Mouse (Mus musculus) intestine, embryonic 16.5 days (tissue): ENCODE data around the gene Pbrm1. TPM values are rescaled to one million over a fixed set of nuclear protein-coding genes. Genes with fewer than 3 reads are reported as not detected.

ENCODE experiments used
- ATAC-seq: fragments of 200-750 bp; cut with Nextera tagmentation; 2 replicates; pipeline ENCODE4 v1.8.0; 2017; ENCODE audit warnings: moderate TSS enrichment, moderate library complexity
- H3K27ac ChIP-seq: fragments of 300-500 bp; sonication (generic); 2 replicates; pipeline ENCODE4 v1.5.1; 2014; ENCODE audit warnings: mild to moderate bottlenecking, low read length
- H3K27me3 ChIP-seq: fragments of 300-500 bp; sonication (generic); replicated peaks from 2 replicates; pipeline ENCODE4 v1.6.1; 2014; ENCODE audit warnings: low read length, control low read depth, mixed read lengths; ENCODE audit not compliant: control insufficient read depth, insufficient read depth
- H3K36me3 ChIP-seq: fragments of 300-500 bp; sonication (generic); 2 replicates; pipeline ENCODE4 v1.6.1; 2014; ENCODE audit warnings: low read length, control low read depth; ENCODE audit not compliant: control insufficient read depth, insufficient read depth
- H3K4me1 ChIP-seq: fragments of 300-500 bp; sonication (generic); 2 replicates; pipeline ENCODE4 v1.6.1; 2014; ENCODE audit warnings: low read length, control low read depth, mixed read lengths; ENCODE audit not compliant: control insufficient read depth, insufficient read depth
- H3K4me2 ChIP-seq: fragments of 300-500 bp; sonication (generic); 2 replicates; pipeline ENCODE4 v1.6.1; 2014; ENCODE audit warnings: low read depth, low read length, control low read depth
- H3K4me3 ChIP-seq: fragments of 300-500 bp; sonication (generic); 2 replicates; pipeline ENCODE4 v1.5.1; 2014; ENCODE audit warnings: mild to moderate bottlenecking, low read length
- H3K9ac ChIP-seq: fragments of 300-500 bp; sonication (generic); 2 replicates; pipeline ENCODE4 v1.6.1; 2014; ENCODE audit warnings: low read depth, low read length
- H3K9me3 ChIP-seq: fragments of 300-500 bp; sonication (generic); 2 replicates; pipeline ENCODE4 v1.6.1; 2016; ENCODE audit warnings: low read length, control low read depth; ENCODE audit not compliant: control insufficient read depth
- WGBS: fragments of 180-500 bp; shearing (Covaris S2); extraction: QIAGEN DNeasy Blood & Tissue Kit; methylation state at CpG from one replicate; pipeline ENCODE4 v1.1.7; 2014; 5-methylcytosine and 5-hydroxymethylcytosine counted together
- polyA plus RNA-seq: library from polyadenylated mRNA; unstranded; fragments of >200 nt; fragmentation: Nextera tagmentation; extraction: Ambion mirVana; gene quantifications from 2 replicates; pipeline ENCODE4 v1.2.1, GENCODE M21; 2015

Gene Pbrm1
- polyA plus RNA-seq, 1 experiment from 2014 or later: 79.2 TPM

DNA sequence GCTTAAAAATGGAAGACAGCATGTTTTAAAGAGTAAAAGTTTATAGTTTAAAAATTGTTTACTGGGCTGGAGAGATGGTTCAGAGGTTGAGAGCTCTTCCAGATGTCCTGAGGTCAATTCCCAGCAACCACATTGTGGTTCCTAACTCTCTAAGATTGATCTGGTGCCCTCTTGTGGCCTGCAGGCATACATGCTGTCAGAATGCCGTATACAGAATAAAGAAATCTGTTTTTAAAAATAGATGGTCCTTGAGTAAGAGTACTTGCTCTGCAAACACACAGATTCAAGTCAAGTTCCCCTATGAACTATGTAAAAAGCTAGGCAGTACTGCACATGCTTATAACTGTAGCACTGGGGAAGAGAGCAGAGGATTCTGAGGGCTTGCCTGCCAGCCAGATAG is 43.3 kb downstream of the Pbrm1 start:
- no peaks in the 10 kb centered on the region for H3K9me3 ChIP-seq
- no peak overlapping the region for H3K27ac ChIP-seq
- no peak for ATAC-seq
- no peaks in the 10 kb centered on the region for H3K4me1 ChIP-seq
- no peaks in the 10 kb centered on the region for H3K27me3 ChIP-seq
- H3K36me3 ChIP-seq: peaks cover 10% of the 10 kb centered on the region; the same call in 1 of the 2 replicates
- no peak overlapping the region for H3K4me3 ChIP-seq
- 74% methylated on average over 1 of the region's 1 CpGs for WGBS
- H3K4me2 ChIP-seq: no peak overlapping the region
- H3K9ac ChIP-seq: no peak overlapping the region

GRCm38 (mm10) chr14:31069086-31069733 is 50.3 kb downstream of the Pbrm1 start:
- H3K36me3 ChIP-seq: peaks cover 6% of the 10 kb centered on the region; the same call in 1 of the 2 replicates
- 71% methylated on average over 4 of the region's 4 CpGs for WGBS
- no peaks in the 10 kb centered on the region for H3K27me3 ChIP-seq
- H3K4me2 ChIP-seq: no peak overlapping the region
- no peak overlapping the region for H3K4me3 ChIP-seq
- no peaks in the 10 kb centered on the region for H3K4me1 ChIP-seq
- no peak overlapping the region for H3K9ac ChIP-seq
- H3K9me3 ChIP-seq: no peaks in the 10 kb centered on the region
- no peak overlapping the region for H3K27ac ChIP-seq
- ATAC-seq: peak; percentile 50; the same call in 1 of the 2 replicates

- no peak overlapping the region for H3K4me2 ChIP-seq
- no peaks in the 10 kb centered on the region for H3K9me3 ChIP-seq
- no peak for ATAC-seq
- no peak overlapping the region for H3K4me3 ChIP-seq
- H3K4me1 ChIP-seq: no peaks in the 10 kb centered on the region
- WGBS: 95% methylated on average over 3 of the region's 3 CpGs
- H3K27me3 ChIP-seq: no peaks in the 10 kb centered on the region
- peaks cover 24% of the 10 kb centered on the region for H3K36me3 ChIP-seq
- no peak overlapping the region for H3K27ac ChIP-seq
- H3K9ac ChIP-seq: no peak overlapping the region
These were observed 59.8 kb downstream of the Pbrm1 start for GRCm38 (mm10) chr14:31078597-31079208.

DNA sequence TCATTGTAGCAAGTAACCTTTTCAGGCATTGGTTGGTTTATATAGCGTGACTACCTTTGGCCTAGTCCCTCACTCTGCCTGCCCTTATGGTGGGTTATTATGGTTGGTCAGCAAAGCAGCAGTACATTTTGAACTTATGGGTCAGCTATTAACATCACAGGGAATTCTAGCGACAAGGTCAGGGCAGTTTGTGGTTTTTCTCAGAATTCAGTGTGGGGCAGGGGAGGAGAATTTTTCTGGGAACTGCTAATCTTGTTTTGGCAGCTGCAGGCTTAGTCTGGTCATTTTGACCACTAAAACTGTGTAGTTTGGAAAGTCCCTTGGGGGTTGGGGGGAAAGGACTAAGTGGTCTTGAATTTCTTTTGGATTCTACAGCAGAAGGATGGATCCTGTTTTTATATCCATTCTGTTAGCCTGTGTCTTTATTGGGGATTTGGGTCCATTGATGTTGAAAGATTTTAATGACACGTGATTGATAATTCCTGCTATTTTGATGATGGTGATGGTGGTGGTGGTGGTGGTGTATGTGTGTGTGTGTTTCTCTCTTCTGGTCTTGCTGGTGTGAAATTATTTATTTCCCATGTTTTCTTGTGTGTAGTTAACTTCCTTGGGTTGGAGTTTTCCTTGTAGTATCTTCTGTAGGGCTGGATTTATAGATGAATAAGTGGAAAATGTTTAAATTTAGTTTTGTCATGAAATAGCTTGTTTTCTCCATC is 60.5 kb downstream of the Pbrm1 start:
- 97% methylated on average over 3 of the region's 3 CpGs for WGBS
- Histone ChIP-seq H3K9me3 (no peaks in the 10 kb centered on the region), H3K9ac (no peak overlapping the region), H3K4me3 (no peak overlapping the region), H3K27ac (no peak overlapping the region), H3K27me3 (no peaks in the 10 kb centered on the region), H3K36me3 (peaks cover 17% of the 10 kb centered on the region), H3K4me2 (no peak overlapping the region), H3K4me1 (no peaks in the 10 kb centered on the region)
- no peak for ATAC-seq

DNA sequence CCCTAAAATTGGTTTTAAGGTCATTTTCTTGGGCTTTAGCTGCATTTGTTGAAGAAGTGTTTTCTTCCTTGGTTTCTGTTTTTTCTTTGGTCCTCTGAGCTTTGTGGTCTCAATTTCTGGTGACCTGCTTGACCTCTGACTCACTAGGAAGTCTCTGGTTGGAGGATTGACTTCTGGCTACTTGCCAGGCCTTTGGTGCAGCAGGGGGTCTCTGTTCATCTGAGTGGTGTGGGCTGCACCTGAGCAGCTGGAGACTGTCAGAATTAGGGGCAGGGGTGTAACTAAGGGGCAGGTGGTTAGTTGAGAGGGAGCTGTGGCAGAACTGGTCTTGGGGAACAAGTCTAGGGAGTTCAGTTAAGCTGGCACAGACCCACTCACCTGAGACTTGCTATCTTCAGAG is 62.2 kb downstream of the Pbrm1 start:
- no peak overlapping the region for H3K9ac ChIP-seq
- peaks cover 14% of the 10 kb centered on the region for H3K36me3 ChIP-seq
- no peaks in the 10 kb centered on the region for H3K4me1 ChIP-seq
- no peak overlapping the region for H3K4me2 ChIP-seq
- ATAC-seq: no peak
- no peaks in the 10 kb centered on the region for H3K9me3 ChIP-seq
- H3K27ac ChIP-seq: no peak overlapping the region
- no peaks in the 10 kb centered on the region for H3K27me3 ChIP-seq
- no peak overlapping the region for H3K4me3 ChIP-seq

DNA sequence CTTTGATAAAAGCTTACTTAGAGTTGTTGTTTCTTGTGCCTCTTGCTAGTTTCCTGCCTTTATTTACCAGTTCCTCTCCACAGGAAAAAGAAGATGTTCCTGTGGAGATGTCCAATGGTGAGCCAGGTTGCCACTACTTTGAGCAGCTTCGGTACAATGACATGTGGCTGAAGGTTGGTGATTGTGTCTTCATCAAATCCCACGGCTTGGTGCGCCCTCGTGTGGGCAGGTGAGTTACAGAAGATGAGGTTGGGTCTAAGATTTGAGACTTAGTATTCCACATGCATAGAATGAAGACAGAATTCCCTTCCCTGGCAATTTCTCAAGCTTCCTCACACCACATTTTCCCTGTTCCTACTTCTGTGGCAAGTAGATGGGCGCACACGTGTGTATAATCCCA is 68.5 kb downstream of the Pbrm1 start:
- no peak overlapping the region for H3K27ac ChIP-seq
- H3K4me3 ChIP-seq: no peak overlapping the region
- H3K27me3 ChIP-seq: no peaks in the 10 kb centered on the region
- H3K4me2 ChIP-seq: no peak overlapping the region
- no peak overlapping the region for H3K9ac ChIP-seq
- 82% methylated on average over 6 of the region's 6 CpGs for WGBS
- no peaks in the 10 kb centered on the region for H3K9me3 ChIP-seq
- no peak for ATAC-seq
- H3K4me1 ChIP-seq: no peaks in the 10 kb centered on the region
- H3K36me3 ChIP-seq: 0 out of 2 replicates have a peak, but pooled peaks cover 7% of the 10 kb centered on the region

DNA sequence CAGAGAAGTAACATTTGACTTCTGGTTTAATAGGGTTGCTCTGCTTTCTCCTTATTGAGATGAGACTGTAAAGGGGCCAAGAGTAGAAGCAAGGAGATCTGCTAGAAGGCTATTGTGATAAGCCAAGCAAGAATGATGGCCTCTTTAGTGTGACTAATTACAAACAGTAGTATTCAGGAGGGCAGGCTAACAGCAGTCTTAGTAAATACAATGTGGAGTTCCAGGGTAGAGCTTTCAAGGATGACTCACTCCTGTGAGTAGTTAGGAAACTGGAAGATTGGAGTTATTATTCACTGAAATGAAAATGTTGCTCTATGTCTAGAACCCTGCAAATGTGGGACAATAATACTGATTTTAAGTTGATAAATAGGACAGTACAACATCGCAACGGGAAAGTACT is 69.6 kb downstream of the Pbrm1 start:
- no peaks in the 10 kb centered on the region for H3K9me3 ChIP-seq
- 0 out of 2 replicates have a peak, but pooled peaks cover 7% of the 10 kb centered on the region for H3K36me3 ChIP-seq
- no peak for ATAC-seq

GRCm38 (mm10) chr14:31089918-31090317 is 71.0 kb downstream of the Pbrm1 start:
- Histone ChIP-seq H3K27ac (no peak overlapping the region), H3K27me3 (no peaks in the 10 kb centered on the region), H3K4me3 (no peak overlapping the region), H3K9me3 (no peaks in the 10 kb centered on the region), H3K36me3 (0 out of 2 replicates have a peak, but pooled peaks cover 7% of the 10 kb centered on the region), H3K4me1 (no peaks in the 10 kb centered on the region), H3K4me2 (no peak overlapping the region), H3K9ac (no peak overlapping the region)
- ATAC-seq: peak; percentile 73
- WGBS: 77% methylated on average over 1 of the region's 1 CpGs

More for the DNA sequence above, 69.6 kb downstream of the Pbrm1 start:
- Histone ChIP-seq H3K27me3 (no peaks in the 10 kb centered on the region), H3K4me1 (no peaks in the 10 kb centered on the region), H3K4me2 (no peak overlapping the region), H3K9ac (no peak overlapping the region), H3K27ac (no peak overlapping the region), H3K4me3 (no peak overlapping the region)
- WGBS: 87% methylated on average over 2 of the region's 2 CpGs

- H3K36me3 ChIP-seq: 0 out of 2 replicates have a peak, but pooled peaks cover under 1% of the 10 kb centered on the region
These were observed 86.2 kb downstream of the Pbrm1 start for GRCm38 (mm10) chr14:31105156-31105555.

More at GRCm38 (mm10) chr14:31105156-31105555, 86.2 kb downstream of the Pbrm1 start:
- H3K4me3 ChIP-seq: no peak overlapping the region
- no peaks in the 10 kb centered on the region for H3K4me1 ChIP-seq
- no peak overlapping the region for H3K9ac ChIP-seq
- no peak for ATAC-seq
- 81% methylated on average over 2 of the region's 2 CpGs for WGBS
- H3K27me3 ChIP-seq: no peaks in the 10 kb centered on the region
- no peaks in the 10 kb centered on the region for H3K9me3 ChIP-seq
- no peak overlapping the region for H3K27ac ChIP-seq
- no peak overlapping the region for H3K4me2 ChIP-seq
